Mouse (Mus musculus) right cerebral cortex, adult 2 months (tissue): ENCODE data around the gene Slc24a5.
"Not testable (repeated sequence)": the region's sequence is repeated elsewhere in the genome, so short reads cannot be mapped to it uniquely, and the experiment has no call there.

ENCODE experiments used
- DNase-seq, 2 experiments: peaks; one replicate each; pipeline ENCODE4 v3.0.0; 2021 to 2022; ENCODE audit warnings: low spot score in 2 of 2

The Slc24a5 gene

DNA sequence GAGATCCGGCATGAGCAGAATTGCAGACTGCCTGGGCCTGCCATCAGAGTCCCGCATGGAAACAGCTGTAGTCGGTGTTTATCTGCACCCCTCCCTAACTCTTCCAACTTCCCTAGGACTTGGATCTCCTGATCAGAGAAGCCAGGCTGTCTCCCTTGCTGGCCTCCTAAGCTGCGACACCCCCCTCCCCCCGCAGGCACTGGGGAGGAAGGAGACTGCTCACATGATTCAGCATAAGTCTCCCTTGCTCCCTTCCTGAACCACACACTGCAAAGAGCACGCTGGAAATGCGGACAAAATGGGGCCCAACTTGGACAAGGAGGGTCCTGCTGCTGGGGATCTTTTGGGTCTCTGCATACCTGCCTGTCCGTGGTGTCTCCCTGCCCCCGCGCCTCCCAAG is at the start of gene Slc24a5:
Gene Slc24a5, plus strand, starts transcription at position 231 of the 400 bp plus-strand sequence.
- DNase-seq, result no peak

- DNase-seq, result no peak
Measured at GRCm38 (mm10) chr2:125024386-125024785, 43.5 kb upstream of the Slc24a5 start.

DNA sequence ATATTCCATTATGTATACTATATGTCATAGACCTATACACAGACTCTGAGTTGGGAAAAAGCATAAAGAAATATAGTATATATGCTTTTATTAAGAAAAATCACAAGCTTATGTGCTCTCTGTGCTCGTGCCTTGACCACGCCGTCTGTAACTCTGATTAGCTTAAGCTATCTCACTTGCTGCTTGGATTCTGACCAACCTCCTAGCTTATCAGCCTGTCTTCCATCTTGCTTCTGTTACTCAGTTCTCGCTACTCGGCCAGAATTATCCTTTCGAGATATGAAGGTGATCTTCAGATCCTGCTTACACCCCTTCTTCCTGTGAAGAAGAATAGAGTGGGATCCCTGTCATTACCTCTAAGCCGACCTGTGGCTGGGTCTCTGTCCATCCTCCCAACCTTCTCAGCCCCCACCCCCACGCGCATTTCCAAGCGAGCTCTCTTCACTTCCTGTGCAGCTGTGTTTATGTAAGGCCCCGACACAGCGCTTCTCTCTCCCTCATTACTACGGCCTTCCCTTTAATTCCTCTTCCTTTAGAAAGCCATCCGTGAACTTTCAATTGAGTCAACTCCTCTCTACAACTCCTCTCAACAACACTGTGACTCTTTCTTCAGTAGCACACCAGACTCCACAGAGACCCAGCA is 41.4 kb upstream of the Slc24a5 start:
- DNase-seq, result no peak

GRCm38 (mm10) chr2:125030591-125030990 is 37.3 kb upstream of the Slc24a5 start:
- DNase-seq, result no peak

DNA sequence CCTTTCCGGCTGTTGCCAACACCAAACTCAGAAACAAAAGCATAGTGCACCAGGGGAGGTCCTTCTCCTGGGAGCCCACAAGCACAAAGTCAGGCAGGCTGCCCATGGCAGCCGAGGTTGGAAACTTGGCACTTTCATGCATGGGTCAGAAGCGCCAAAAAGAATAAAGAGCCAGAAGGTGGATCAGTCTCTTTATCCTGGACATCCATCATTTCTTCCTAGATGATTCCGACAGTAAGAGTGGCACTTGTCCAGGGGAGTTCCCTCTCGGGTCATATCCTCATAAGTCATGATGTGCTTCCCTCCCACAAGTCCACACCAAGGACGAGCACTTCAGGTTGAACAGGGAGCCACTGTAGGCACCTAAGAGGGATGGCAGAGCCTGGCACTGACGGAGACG is 36.8 kb upstream of the Slc24a5 start:
- no peak for DNase-seq

DNA sequence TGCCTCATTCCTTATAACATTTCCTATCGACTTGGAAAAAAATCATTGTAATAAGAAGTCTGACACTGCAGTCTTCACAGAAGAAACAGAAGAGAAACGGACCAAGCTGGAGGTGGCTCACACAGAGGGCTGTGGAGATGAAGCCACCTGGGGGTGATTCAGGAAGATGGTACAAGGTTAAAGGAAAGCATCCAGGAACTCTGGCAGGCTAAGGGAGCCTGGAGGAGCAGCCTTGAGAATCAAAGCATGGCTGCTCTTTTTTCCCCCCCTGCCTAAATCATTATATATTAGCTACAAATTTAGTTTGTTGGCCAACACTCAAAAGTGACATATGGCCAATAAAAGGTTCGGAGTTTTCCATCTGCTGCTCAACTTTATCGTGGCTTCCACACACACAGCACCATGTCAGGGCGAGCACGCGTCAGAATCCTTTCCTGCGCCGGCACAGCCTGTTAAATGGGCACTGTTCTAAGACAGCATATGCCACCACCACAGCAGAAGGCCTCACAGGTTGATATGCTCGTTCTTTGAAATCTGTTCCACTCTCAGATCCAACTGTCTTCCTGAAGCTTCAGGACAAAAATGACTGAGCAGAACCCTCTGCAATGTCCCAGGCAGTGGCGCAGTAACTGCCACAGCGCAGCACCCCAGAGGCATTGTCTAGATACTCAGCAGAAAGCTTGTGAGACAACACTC is 36.2 kb upstream of the Slc24a5 start:
- peak; percentile 13 to 25 for DNase-seq

GRCm38 (mm10) chr2:125032258-125032973 is 35.5 kb upstream of the Slc24a5 start:
- DNase-seq, result peak in 1 of 2 experiments; percentile 25

- DNase-seq, result no peak
Measured at GRCm38 (mm10) chr2:125033042-125033743, 34.7 kb upstream of the Slc24a5 start.

GRCm38 (mm10) chr2:125055316-125055903 is 12.5 kb upstream of the Slc24a5 start:
- DNase-seq, result no peak

DNA sequence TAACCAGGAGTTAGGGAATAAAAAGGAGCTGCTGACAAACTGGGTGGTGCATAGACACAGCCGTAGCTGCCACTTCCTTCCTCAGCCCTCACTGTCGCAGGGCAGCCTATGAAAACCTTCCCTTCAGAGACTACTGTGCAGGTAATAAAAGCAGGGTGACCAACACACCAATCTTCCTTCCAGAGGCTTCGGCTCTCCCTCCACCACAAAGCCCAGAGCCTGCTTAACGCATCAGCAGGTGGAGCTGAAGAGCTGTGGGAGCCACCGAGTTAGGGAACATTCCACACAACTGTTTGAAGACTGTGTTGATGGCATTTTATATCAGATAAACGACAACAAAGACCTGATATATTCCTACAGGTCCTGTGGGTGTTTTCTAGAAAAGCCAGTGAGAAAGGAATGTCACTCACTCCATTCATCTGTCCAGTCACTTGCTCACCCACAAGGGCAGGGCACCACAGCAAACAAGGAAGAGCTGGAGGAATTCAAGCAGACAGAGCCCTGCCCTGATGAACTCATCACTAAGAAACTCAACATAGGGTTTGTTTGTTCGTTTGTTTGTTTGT is 10.6 kb upstream of the Slc24a5 start:
- peak; percentile 22 to 58 for DNase-seq

- DNase-seq, result no peak
Measured at GRCm38 (mm10) chr2:125061451-125061850, 6.5 kb upstream of the Slc24a5 start.

DNA sequence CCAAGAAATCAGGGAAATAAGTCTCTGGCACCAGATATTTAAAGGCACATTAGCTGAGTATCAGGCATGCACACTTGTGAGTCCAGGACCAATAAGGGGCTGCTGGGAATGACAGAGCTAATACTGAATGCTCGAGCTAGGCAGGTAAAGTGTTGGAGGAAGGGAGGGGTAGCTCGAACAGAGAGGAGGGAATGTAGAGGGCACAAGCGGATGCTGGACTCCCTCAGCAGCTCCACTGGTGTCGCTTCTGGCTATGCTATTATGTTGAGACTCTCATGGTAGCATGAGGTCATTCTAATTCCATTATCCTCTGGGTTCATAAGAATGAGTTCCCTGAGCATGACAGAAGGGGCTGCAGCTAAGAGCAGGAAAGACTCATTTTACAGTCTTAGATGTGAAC is 5.0 kb upstream of the Slc24a5 start:
- DNase-seq, result no peak

DNA sequence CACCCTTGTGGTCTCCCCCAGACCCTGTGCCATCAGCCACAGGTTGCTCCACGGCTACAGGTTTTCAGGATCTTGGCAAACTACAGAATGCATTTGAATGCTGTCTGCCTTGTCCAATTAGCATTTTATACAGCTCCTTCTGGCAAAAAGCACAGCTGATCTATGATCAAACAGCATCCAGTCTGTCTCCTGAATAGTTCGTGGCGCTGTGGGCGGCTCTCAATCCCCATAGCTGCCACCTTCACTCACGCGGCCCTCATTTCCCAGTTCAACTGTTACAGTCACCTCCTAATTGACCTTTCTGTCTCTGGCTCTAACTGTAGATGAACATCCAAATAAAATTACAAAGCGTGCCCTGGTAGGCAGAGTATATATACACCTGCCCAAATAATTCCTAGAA is 551 bp upstream of the Slc24a5 start:
- no peak for DNase-seq

DNA sequence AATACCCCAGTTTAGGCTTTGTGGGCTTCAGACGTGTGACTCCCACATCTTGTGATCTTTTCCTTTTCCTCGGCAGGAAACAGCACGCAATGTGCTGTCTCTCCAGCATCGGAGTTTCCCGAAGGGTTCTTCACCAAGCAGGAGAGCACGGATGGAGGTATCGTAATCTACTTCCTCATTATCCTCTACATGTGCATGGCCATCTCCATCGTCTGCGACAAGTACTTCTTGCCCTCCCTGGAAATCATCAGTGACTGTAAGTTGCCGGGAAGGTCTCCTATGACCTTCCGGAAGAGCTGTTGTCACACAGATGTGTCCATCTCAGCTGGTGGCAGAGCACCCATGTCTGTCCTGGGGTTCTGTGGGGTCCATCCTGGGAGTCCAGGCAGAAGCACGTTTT is 772 bp downstream of the Slc24a5 start:
- DNase-seq, result no peak

- DNase-seq, result no peak
Measured at GRCm38 (mm10) chr2:125073056-125073780, 5.3 kb downstream of the Slc24a5 start.

DNA sequence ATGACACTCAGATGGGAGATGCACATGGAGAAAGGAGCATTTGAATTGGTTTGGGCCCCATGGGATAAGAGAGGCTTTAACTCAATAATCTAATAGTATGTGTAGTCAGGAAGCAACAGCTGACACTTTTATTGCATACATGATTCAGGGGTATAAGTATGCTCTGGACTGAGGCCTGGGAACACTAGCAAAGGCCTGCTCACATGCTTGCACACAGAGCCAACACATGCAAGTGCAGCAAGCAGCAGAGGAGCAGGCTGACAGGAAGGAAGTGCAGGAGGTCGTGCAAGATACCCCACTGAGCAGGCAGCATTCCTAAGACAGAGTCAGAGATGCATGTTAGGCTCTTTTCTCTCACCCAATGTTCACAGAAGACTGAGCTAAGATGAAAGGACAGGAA is 16.0 kb downstream of the Slc24a5 start:
- no peak for DNase-seq

DNA sequence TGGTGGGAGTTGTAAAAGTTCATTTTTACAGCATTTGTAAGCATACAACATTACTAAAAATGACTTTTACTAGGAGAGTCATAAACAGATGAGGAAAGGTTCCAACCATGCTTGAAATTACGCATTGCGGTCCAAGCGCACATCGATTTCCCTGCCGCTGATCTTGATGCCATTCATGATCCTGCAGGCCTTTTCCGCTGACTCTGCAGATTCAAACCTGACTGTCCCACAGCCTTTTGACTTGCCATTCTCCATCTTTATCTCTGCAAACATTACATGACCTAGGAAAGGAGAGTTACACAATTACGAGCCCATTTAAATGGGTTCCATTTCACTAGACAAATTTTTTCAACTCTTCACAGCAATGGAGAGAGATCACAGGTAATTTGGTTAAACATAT is 20.8 kb downstream of the Slc24a5 start:
- no peak for DNase-seq

- DNase-seq, result not testable (repeated sequence)
Measured at GRCm38 (mm10) chr2:125092123-125092522, 24.2 kb downstream of the Slc24a5 start.

GRCm38 (mm10) chr2:125104491-125104890 is 36.6 kb downstream of the Slc24a5 start:
- not testable (repeated sequence) for DNase-seq

- not testable (repeated sequence) for DNase-seq
Measured at GRCm38 (mm10) chr2:125106536-125106935, 38.6 kb downstream of the Slc24a5 start.
